Mouse (Mus musculus): ENCODE measurements around the gene Zyx. TPM values are rescaled to one million over a fixed set of nuclear protein-coding genes. Genes with fewer than 3 reads are reported as not detected.

The Zyx gene
- total and polyA plus RNA-seq, 2 experiments from 2014 or later = 89.9 to 96.2 TPM

DNA sequence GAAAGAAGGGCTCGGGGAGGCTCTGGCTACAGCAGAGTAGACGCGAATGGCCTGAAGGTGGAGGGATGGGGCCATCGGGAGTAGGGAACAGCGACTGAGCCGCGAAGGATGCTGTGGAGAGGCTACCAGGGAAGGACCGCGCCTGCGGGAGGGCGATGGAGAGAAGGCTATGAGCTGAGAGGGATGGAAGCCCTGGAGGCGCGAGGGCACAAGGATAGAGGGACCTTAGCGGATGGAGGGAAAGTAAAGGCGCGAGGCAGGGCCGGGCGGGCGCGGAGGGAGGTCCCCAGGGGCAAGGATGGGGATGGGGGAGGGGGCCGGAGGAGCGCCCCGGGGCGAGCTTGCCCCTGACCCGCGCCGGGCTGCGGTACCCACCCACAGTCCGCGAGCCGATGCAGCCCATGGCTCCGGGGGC is 25.4 kb upstream of the Zyx start:
- H3K9me3 ChIP-seq (replicated peaks; ENCODE audit: control insufficient read depth, low read length) = no peaks in the 10 kb centered on the region
- TF ChIP-seq EP300 (IDR thresholded peaks at IDR 0.05; ENCODE audit: low read depth) (no peak), CTCF (IDR thresholded peaks at IDR 0.05; ENCODE audit: low read depth) (no peak)
- H3K36me3 ChIP-seq (replicated peaks; ENCODE audit: control insufficient read depth, insufficient read depth, low read length) = no peaks in the 10 kb centered on the region
- H3K9ac ChIP-seq (replicated peaks; ENCODE audit: low read depth, low read length) = peak overlapping the region; percentile 17
- H3K4me3 ChIP-seq (ENCODE audit: low read depth, low read length) = peak overlapping the region; percentile 62
- WGBS = 2% methylated on average over 23 of the region's 32 CpGs
- H3K4me2 ChIP-seq (ENCODE audit: low read depth, low read length) = peak overlapping the region; percentile 93
- DNase-seq (ENCODE audit: low spot score) (no peak), ATAC-seq (ENCODE audit: insufficient read depth, low read depth) (peak; percentile 42)
- no peak overlapping the region for H3K27ac ChIP-seq (ENCODE audit: low read depth)
- peaks cover 11% of the 10 kb centered on the region; the same call in 1 of the 2 replicates for H3K4me1 ChIP-seq (ENCODE audit: control insufficient read depth, insufficient read depth)
- peaks cover 37% of the 10 kb centered on the region for H3K27me3 ChIP-seq (ENCODE audit: control insufficient read depth, insufficient read depth, low read length)

DNA sequence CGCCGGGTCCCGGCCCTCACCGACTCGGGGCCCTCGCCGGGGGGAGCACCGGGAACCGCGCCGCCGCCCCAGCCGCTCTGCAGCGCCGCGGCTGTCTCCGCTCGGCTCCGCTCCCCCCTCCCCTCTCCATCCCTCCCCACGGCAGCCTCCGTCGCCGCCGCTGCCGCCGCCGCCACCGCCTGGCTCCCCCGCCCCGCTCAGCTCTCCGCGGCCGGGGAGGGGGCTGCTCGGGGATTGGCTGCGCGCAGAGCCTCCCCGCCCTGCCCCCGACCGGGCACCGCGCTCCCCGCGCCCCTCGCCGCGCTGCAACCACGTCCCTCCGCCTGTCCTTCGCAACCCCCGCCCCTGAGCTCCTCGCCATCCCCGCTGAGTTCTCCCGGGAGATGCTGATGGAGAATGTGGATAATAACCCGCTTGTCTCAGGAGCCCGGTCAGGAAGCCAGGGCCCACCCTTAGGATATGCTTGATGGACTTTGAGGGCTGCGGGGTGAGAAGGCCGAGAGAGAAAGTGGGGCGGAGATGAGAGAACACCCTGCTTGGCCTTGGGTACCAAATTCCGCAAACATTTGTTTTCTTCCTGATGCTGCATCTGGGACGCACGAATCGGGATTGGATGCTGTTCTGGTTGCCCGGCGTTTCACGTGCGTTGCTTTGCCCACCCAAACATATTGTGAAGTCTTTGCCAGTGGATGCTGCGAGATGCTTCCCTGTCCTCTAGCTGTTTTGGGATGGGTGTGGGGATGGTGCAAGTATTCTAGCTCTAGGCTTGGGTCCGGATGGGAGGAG is 24.8 kb upstream of the Zyx start, which contains the start of gene Fam131b:
TSS of gene Fam131b (minus strand) at position 162 of the 786 bp plus-strand sequence.
- Histone ChIP-seq H3K4me3 (ENCODE audit: low read depth, low read length) (peak within 1 kb of the TSS; percentile 62), H3K9ac (replicated peaks; ENCODE audit: low read depth, low read length) (peak within 1 kb of the TSS; percentile 17), H3K9me3 (replicated peaks; ENCODE audit: control insufficient read depth, low read length) (no peaks in the 10 kb centered on the region), H3K27ac (ENCODE audit: low read depth) (no peak within 1 kb of the TSS), H3K27me3 (ENCODE audit: control insufficient read depth, insufficient read depth, low read length) (peaks cover 37% of the 10 kb centered on the region), H3K36me3 (replicated peaks; ENCODE audit: control insufficient read depth, insufficient read depth, low read length) (no peaks in the 10 kb centered on the region), H3K4me1 (ENCODE audit: control insufficient read depth, insufficient read depth) (peaks cover 11% of the 10 kb centered on the region; the same call in 1 of the 2 replicates), H3K4me2 (ENCODE audit: low read depth, low read length) (peak within 1 kb of the TSS; percentile 93)
- DNase-seq (ENCODE audit: low spot score) = no peak
- ATAC-seq (ENCODE audit: insufficient read depth, low read depth) = peak; percentile 34; the same call in 1 of the 2 replicates
- no peak for TF ChIP-seq EP300 (IDR thresholded peaks at IDR 0.05; ENCODE audit: low read depth)
- TF ChIP-seq CTCF (IDR thresholded peaks at IDR 0.05; ENCODE audit: low read depth) = no peak
- 1% methylated on average over 52 of the region's 68 CpGs for WGBS

DNA sequence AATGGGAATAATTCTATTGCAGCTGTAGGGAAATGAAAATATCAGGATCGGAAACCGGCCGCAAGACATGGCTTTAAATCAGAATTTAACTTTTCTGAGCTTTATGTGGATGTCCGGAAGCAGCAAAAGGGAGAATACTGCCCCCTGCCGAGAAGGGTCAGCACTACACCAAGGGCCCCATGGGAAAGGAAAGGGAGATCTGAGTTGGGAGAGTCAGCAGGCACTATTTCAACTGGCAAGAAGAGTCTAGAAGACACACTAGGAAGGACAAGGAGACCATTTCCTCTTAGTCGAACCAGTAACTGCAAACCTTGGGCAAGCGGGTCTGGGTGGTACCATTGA is 24.2 kb upstream of the Zyx start:
- Histone ChIP-seq H3K27ac (ENCODE audit: low read depth) (no peak overlapping the region), H3K4me1 (ENCODE audit: control insufficient read depth, insufficient read depth) (peaks cover 11% of the 10 kb centered on the region; the same call in 1 of the 2 replicates), H3K9me3 (replicated peaks; ENCODE audit: control insufficient read depth, low read length) (no peaks in the 10 kb centered on the region), H3K36me3 (replicated peaks; ENCODE audit: control insufficient read depth, insufficient read depth, low read length) (no peaks in the 10 kb centered on the region), H3K27me3 (ENCODE audit: control insufficient read depth, insufficient read depth, low read length) (peaks cover 37% of the 10 kb centered on the region), H3K4me2 (ENCODE audit: low read depth, low read length) (peak overlapping the region; percentile 93), H3K4me3 (ENCODE audit: low read depth, low read length) (peak overlapping the region; percentile 62), H3K9ac (replicated peaks; ENCODE audit: low read depth, low read length) (no peak overlapping the region)
- TF ChIP-seq EP300 (IDR thresholded peaks at IDR 0.05; ENCODE audit: low read depth) = no peak
- TF ChIP-seq CTCF (IDR thresholded peaks at IDR 0.05; ENCODE audit: low read depth) = peak; percentile 67
- 4% methylated on average over 7 of the region's 7 CpGs for WGBS
- DNase-seq (ENCODE audit: low spot score) (peak; percentile 34), ATAC-seq (ENCODE audit: insufficient read depth, low read depth) (no peak)

DNA sequence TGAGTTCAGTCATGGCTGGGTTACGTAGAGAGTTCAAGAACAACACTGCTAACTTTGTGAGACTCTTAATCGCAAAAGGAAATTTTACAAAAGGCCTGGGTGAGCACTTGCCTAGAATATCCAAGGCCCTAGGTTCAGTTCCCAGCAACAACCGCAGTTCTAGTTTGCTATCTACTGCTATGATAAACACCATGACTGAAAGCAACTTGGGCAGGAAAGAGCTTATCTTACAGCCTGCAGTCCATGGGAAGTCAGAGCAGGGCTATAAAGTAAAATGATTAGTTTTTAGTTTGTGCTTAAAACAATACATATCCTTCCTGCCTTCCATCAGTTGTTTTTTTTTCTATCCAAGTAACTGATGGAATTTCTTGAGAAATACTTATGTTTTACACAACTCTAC is 22.9 kb upstream of the Zyx start:
- Histone ChIP-seq H3K4me3 (ENCODE audit: low read depth, low read length) (no peak overlapping the region), H3K9me3 (replicated peaks; ENCODE audit: control insufficient read depth, low read length) (no peaks in the 10 kb centered on the region), H3K27me3 (ENCODE audit: control insufficient read depth, insufficient read depth, low read length) (peaks cover 37% of the 10 kb centered on the region), H3K27ac (ENCODE audit: low read depth) (no peak overlapping the region), H3K4me2 (ENCODE audit: low read depth, low read length) (no peak overlapping the region), H3K4me1 (ENCODE audit: control insufficient read depth, insufficient read depth) (peaks cover 11% of the 10 kb centered on the region; the same call in 1 of the 2 replicates), H3K9ac (replicated peaks; ENCODE audit: low read depth, low read length) (no peak overlapping the region), H3K36me3 (replicated peaks; ENCODE audit: control insufficient read depth, insufficient read depth, low read length) (no peaks in the 10 kb centered on the region)
- WGBS = 68% methylated on average over 3 of the region's 3 CpGs
- ATAC-seq (ENCODE audit: insufficient read depth, low read depth) = no peak
- TF ChIP-seq EP300 (IDR thresholded peaks at IDR 0.05; ENCODE audit: low read depth) (no peak), CTCF (IDR thresholded peaks at IDR 0.05; ENCODE audit: low read depth) (no peak)
- no peak for DNase-seq (ENCODE audit: low spot score)

DNA sequence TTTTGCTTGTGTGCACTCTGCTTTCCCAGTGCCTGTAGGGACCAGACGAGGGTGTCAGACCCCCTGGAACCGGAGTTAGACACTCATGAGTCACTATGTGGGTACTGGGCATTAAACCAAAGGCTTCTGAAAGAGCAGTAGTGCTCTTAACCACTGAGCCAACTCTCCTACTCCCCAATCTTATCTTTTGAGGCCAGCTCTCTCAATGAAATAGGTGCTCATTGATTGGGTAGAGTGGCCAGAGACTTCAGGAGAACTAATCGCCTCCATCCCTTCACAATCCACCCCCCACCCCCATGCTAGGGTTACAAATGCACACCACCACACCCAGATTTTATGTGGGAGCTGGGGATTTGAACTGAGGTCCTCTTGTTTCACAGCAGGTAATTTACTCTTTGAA is 20.7 kb upstream of the Zyx start:
- Histone ChIP-seq H3K9me3 (replicated peaks; ENCODE audit: control insufficient read depth, low read length) (no peaks in the 10 kb centered on the region), H3K9ac (replicated peaks; ENCODE audit: low read depth, low read length) (no peak overlapping the region), H3K27ac (ENCODE audit: low read depth) (no peak overlapping the region), H3K4me2 (ENCODE audit: low read depth, low read length) (no peak overlapping the region), H3K27me3 (ENCODE audit: control insufficient read depth, insufficient read depth, low read length) (peaks cover 14% of the 10 kb centered on the region), H3K36me3 (replicated peaks; ENCODE audit: control insufficient read depth, insufficient read depth, low read length) (no peaks in the 10 kb centered on the region), H3K4me1 (ENCODE audit: control insufficient read depth, insufficient read depth) (peaks cover 7% of the 10 kb centered on the region; the same call in 1 of the 2 replicates), H3K4me3 (ENCODE audit: low read depth, low read length) (no peak overlapping the region)
- ATAC-seq (ENCODE audit: insufficient read depth, low read depth) (no peak), DNase-seq (ENCODE audit: low spot score) (no peak)
- 67% methylated on average over 3 of the region's 3 CpGs for WGBS
- TF ChIP-seq CTCF (IDR thresholded peaks at IDR 0.05; ENCODE audit: low read depth) (no peak), EP300 (IDR thresholded peaks at IDR 0.05; ENCODE audit: low read depth) (no peak)
